Mouse (Mus musculus) retina, postnatal 1 day (tissue): Measurements from ENCODE around the gene Gm49388.
"Not testable (repeated sequence)": the region's sequence is repeated elsewhere in the genome, so short reads cannot be mapped to it uniquely, and the experiment has no call there.

Experiments used
- DNase-seq: peaks from one replicate; pipeline ENCODE4 v3.0.0-alpha.2; 2012

The Gm49388 gene

DNA sequence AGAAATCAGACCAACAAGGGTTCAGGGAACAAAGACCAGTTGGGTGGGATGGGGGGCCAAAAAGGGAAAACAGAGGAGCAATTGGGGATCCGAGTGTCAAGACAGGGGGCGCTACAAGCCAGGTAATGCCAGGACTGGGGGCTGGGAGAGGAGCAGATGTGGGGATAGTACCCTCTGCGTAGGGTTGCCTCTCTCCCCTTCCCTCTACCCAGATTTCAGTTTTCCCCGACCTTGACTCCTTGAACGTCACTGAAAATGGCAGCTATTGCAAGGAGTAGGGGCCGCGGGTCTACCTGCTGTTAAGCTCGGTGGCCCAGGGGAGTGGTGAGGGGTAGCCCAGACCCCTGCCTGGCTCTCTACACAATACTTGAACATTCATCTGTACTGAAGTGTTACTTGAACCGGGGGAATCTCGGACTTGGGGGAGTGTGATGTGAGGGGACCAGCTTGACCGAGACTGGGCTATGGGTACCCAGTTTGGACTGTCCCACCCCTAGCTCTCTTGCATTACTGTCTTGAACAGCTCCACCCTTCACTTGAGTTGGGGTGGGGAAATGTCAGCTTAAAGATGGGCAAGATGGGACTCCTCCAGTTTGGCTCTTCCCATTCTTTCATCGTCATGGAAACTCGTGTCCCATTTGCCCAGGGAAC, 16.9 kb upstream of the Gm49388 start:
- peak; percentile 24 for DNase-seq

DNA sequence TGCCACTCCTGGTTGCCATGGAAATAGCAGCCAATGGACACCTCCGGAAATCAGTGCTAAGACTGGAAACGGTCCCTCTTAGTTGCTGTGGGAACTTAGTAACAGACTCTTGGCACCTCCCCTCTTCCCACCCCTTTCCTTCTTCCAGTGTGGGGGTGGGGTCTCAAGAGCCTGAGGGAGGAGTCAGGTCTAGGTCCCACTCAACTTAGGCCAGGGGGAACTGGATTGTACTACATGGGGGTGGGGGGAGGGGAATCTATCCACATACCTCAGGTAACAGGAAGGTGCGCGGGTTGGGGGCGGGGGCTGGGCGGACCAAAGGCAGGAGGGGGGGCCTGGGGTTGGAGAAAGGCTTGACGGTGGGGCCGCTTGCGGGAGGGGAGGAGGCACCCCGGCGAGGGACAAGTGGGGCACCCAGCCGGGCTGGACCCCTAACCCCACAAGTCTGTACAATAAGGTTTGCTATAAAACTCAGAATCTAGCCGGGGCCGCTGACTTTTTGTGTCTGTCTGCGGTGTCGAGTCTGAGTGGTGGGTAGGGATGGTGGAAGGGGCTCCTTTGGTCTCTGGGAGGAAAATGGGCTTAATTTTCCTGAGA, 16.3 kb upstream of the Gm49388 start:
- peak; percentile 98 for DNase-seq

DNA sequence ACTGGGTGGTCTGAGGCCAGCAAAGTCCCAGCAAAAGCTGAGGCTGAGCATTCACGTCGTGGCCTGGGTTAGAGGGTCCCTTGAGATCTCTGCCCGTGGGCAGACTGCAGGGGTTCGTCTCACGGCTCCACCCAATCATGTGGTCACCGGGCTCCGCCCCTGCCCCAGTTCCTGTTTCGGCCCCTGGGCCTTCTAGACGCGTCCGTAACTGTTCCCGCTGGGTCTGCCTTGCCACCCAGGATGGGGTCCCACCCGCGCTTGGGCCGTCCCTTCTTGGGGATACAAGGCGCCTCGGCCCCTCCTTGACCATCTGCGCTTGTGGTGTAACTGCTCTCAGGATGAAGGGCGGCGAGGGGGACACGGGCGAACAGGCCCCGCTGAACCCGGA, 15.8 kb upstream of the Gm49388 start, which contains the start of gene Orai3:
Gene Orai3 (plus strand): TSS at position 165 of the 388 bp plus-strand sequence.
- DNase-seq: peak; percentile 87

DNA sequence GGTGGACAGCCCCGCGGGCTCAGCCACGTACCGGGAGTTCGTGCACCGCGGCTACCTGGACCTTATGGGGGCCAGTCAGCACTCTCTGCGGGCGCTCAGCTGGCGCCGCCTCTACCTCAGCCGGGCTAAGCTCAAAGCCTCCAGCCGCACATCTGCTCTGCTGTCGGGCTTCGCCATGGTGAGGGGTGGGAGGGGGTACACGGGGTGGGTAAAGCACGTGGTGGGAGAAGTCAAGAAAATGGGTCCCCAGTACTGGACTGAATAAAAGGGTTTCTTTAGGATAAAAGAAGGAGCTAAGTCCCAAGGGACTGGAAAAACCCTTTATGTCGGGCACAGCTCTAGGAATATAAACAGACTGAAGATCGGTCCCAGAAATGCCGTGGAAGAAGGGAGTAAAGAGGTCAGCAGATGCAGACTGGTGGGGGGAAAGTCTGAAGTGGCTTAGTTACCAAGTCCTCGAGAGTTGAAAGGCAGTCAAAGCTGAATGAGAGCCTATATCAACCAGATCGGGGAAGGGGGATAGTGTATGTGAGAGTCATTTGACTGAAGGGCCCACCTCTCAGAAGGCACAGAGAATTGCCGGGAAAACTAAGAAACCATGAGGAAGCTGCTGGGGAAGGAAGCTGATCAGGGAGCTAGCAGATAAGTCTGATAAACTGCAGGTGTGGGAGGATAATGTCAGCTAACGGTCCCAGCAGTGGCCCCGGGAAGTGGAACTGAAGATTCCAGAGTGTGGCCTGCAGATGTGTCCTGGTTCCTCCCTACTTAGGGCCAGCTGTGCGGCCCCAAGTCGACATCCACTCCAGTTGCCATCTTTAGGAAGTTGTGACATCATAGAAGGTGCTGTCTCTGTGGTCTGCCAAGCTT, 15.1 kb upstream of the Gm49388 start:
- DNase-seq: no peak

DNA sequence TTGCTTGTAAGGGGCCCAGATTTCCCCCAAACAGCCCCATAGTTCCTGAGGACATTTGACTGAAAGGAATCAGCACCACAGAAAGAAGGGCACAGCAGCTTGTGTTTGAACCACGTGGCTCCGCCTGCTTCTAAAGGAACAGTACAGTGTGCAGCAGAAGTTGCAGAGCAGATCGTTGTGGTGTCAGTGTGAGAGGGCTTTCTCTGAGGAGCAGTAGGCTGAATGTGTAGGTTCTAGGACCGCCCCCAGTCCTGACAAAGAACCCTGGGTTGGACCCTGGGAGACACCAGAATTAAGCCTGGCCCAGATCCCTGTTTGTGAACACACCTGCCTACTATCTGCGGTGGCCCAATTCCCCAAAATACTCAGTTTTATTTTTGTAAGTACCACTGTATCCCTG, 14.1 kb upstream of the Gm49388 start:
- DNase-seq: no peak

DNA sequence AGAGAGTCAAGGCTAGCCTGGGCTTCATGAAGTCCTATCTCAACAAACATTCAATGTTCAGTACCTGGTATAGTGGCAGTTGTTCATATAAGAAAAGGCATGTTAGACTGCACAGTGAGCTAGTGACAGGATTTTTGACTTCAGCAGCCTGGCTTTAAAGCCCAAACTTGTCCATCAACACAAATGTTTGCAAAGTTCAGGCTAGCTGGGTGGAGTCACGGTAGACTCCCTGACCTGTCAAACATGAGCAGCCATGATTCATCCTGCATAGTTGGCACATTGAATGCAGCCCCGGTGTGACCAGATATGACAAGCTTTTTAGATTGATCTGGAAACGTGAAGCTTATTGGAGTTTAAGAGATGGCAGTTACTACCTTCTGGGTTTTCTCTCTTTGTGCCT, 13.3 kb upstream of the Gm49388 start:
- no peak for DNase-seq

DNA sequence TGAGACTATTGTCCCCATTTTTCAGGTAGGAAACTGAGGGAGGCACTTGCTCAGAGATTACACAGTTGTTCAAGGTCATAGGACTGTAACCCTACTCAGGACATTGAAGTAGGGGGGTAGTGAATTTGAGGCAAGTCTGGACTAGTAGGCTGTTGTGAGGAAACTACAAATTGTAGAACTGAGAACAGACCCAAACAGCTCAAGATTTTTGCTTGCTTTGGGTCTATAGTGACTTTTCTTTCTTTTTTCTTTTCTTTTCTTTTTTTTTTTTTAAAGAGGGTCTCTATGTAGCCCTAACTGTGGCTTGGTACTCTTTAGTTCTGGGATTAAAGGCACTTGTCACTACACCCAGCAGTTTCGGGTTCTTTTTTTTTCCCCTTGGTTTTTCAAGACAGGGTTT, 12.9 kb upstream of the Gm49388 start:
- no peak for DNase-seq

DNA sequence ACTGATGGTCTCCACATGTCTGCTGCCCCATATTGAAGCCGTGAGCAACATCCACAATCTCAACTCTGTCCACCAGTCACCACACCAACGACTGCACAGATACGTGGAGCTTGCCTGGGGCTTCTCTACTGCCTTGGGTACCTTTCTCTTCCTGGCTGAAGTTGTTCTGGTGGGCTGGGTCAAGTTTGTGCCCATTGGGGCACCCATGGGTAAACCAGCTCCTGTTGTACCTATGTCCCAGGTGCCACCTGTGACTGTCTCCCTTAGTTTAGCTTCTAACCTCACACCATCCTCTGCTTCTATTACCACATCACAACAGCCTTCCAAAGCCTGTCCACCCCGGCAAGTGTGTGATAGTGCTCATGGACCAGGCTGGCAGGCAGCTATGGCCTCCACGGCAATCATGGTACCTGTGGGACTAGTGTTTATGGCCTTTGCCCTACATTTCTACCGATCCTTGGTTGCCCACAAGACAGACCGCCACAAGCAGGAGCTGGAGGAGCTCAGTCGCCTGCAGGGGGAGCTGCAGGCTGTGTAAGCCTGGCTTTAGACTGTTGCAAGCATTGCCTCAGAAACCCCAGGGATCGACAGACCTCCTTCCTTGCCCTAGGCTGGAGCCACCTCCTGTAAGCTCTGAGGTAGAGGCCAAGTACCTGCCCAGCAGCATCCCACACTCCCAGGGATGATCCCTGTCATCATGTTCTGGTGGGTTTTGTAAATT, 11.6 kb upstream of the Gm49388 start:
- DNase-seq: peak; percentile 80

DNA sequence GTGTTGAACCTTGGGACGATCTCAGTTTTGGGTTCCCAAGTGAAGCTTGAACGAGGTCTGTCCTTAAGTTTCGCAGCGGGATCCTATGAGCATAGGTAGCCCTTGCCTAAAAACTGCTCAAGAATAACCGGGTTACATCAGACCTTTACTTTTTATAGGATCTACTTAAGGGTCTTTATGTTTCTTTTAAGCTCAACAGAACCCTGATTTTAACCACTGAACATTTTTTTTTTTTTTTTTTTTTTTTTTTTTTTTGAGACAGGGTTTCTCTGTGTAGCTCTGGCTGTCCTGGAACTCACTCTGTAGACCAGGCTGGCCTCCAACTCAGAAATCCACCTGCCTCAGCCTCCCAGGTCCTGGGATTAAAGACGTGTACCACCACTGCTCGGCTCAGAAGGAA, 9.6 kb upstream of the Gm49388 start:
- DNase-seq: not testable (repeated sequence)

DNA sequence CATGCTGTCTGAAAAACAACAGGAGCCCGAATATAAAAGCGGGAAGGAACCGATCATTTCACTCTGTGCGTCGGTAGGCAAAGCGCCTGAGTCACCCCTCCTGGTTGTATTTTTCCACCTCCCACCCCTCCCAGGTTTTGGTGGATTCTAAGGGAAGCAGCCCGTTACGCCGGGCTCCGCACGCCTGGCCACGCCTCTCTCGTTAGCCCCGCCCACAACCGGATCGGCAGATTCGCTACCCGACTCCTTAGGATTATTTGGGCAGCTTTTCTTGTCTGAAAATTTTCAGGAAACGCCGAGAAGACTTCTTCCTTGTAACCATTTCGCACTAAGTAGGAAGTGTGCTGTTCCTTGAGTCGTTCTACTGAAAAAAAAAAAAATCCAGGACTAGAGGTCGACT, 9.0 kb upstream of the Gm49388 start, which contains the start of gene Setd1a:
Gene Setd1a (plus strand): TSS at position 245 of the 400 bp plus-strand sequence.
- DNase-seq: peak; percentile 91

DNA sequence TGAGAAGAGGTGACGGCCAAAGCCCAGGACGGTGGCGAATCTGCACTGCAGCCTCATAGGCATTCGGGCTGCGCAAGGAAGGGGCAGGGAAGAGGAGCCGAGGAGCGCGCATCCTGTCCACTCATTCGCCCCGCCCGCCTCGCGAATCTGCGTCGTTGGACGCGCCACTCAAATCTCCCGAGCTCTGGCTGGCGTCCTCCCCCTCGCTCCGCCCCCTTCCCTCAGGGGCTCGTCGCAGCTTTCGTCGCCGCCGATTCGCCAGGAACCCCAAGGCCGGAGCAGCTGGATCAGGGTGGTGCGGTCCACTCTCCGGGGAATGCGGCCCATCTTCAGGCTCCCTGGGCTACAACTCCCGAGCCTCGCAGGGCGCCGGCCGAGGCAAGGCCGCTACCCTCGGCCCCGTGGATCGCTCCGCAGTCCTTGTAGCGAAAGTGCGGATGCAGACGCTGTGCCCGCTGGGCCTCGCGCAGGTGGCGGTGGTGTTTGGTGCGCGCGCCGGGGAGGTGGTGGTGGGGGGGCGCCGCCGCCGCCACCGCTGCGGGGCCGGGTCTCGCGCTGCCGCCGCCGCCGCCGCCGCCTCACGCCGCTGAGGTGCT, 8.4 kb upstream of the Gm49388 start:
- DNase-seq: peak; percentile 99

DNA sequence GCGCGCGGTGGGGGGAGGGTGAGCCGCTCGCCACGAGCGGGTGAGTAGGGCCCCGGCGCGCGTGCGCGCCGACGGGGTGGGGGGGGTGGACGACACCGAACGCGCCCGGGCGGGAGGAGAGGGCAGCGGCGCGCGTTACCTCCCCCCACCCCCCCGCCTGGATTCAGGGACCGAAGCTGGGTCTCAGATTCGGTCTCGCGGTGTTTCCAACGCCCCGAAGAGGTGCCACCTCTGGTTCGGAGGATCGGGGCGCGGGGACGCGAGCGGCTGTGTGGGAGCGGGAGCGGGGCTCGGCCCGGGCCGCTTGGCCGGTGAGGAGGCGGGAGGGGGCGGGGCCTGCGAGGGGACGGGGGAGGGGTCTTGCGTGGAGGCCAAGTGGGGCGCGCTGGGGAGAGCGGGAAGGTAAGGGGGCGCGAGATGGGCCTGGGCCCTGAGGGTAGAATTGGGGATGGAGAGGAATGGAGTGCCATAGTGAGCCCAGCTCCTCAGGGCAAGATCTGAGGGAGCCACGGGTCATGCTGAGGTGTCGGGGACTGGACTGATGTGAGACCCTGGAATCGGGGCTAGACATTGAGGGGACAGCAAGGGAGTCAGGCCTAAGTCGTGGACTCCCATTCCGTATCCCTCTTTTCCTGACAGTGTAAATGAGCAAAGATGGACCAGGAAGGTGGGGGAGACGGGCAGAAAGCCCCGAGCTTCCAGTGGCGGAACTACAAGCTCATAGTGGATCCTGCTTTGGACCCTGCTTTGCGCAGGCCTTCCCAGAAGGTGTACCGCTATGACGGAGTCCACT, 7.7 kb upstream of the Gm49388 start:
- peak; percentile 79 for DNase-seq

DNA sequence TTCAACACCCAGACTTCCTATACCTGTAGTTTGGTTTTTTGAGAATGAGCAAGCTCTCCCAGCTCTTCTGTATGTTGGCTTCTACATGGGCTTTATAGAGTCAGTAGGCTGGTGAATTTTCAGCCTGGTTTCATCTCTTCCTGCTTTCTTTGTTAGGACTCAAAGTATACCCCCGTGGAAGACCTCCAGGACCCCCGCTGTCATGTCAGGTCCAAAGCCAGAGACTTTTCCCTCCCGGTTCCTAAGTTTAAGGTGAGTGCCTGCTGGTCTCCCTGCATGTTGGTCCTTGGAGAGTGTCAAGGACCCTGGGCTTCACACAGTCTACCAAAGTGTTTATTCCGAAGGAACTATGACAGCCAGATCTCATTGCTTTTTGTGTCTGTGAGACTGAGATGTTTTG, 7.1 kb upstream of the Gm49388 start:
- DNase-seq: no peak

DNA sequence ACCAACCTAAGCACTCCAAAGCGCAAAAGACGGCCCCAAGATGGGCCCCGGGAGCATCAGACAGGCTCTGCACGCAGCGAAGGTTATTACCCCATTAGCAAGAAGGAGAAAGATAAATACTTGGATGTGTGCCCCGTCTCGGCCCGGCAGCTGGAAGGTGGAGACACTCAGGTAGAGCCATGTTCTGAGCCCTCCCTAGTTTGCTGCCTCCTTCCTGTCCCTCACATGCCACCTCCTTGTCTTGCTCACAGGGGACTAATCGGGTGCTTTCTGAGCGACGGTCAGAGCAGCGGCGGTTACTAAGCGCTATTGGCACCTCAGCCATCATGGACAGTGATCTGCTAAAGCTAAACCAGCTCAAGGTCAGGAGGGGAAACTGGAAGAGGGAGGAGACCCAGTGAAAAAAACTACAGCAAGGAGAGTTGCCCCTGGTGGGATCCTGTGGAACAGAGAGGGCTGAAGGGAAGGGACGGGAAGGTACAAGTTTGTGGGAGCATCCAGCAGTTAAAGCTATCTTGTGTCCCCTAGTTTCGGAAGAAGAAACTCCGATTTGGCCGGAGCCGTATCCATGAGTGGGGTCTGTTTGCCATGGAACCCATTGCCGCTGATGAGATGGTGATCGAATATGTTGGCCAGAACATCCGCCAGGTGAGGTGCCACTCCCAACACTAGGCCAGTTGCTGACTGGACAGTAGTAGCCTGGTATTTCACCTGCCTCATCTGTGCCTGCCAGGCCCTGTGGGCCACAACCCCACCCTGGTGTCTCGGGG, 11.9 kb downstream of the Gm49388 start:
- no peak for DNase-seq

DNA sequence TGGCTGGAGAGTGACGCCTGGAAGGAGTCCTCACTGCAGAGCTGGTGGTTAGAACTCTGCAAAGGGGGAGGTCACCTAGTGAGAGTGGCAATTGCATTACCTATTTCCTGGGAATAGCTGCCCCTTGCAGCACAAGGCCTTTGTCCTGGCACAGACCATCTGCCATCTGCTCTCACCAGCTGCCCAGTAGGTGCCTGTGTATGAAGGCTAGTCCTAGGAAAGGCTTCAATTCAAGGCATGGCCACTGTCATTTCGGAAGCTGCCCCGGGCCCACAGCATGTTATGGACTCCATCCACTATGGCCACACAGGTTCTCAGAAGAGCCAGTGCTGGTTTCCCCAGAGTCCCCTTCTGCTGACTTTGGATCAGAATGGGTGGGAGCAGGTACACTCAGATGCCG, 13.2 kb downstream of the Gm49388 start:
- DNase-seq: no peak

DNA sequence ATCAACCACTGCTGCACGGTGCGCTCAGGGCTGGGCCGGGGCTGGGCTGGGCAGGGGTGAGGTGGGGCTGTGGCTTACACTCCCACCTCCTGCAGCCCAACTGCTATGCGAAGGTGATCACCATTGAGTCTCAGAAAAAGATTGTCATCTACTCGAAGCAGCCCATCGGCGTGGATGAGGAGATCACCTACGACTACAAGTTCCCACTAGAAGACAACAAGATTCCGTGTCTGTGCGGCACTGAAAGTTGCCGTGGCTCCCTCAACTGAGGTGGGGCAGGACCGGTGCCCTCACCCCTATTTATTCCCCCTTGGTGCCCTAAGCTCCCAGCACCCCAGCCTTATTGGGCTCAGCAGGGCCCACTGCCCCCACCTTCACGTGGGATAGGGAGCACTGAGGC, 13.8 kb downstream of the Gm49388 start:
- DNase-seq: no peak

DNA sequence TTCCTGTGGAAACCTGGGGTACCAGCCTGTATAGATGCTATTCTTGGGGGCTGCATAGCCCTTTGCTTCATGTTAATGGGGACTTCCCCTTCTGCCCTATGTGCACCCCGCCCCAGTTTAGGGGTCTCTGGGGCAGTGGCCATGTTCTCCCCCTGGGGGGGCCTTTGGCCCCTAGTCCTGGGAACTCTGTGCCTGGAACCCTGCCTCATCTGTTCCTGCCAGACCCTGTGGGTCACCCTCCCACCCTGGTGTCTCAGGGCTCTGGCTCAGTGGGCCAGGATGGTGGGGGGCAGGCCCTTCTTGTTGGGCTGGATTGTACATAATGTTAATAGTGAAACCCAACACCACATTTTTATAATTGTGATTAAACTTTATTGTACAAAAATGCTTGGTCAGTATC, 14.3 kb downstream of the Gm49388 start:
- DNase-seq: no peak

DNA sequence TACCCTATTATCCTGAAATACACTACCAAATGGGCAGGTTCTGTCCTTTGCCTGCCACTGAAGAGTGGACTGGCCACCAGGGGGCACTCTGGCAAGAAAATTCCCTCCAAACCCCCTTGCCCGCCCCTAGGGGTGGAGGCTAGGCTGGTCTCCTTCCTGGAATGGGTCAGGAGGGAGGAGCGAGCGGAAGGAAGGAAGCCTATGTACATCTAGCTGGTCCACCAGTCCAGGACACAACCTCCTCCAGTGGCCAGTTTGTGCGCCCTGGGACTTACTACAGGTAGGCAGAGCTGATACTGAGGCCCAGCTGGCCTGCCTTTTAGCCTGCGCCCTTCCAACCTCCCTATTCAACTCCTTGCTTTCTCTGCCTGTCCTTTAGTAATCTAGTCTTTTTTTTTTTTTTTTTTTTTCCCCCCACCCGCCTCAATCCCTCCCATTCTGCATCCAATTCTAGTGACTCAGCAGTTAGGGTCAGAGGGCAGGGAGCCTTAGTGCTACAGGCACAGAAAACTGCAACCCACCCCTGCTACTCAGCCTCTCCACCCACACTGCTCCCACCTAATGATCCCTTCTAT, 15.1 kb downstream of the Gm49388 start, which contains the start of gene Hsd3b7:
Gene Hsd3b7 (plus strand): TSS at position 170 of the 575 bp plus-strand sequence.
- peak; percentile 94 for DNase-seq

DNA sequence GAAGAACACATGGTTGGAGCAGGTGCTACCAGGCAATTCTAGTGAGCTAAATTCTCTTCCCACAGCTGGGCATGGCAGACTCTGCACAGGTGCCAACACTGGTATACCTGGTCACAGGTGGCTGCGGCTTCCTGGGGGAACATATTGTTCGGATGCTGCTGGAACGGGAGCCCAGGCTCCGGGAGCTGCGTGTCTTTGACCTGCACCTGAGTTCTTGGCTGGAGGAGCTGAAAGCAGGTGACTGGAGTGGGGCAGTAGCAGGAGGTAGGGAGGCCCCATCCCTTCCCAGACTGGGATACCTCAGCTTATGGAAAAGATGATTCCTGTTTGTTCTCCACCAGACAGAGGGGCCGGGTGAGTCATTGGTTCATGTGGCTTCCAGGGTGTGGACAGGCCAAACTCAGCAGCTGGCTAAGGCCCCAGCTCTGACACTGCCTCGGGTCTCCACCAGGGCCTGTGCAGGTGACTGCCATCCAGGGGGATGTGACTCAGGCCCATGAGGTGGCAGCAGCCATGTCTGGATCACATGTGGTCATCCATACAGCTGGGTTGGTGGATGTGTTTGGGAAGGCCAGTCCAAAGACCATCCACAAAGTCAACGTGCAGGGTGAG, 15.7 kb downstream of the Gm49388 start:
- DNase-seq: no peak

DNA sequence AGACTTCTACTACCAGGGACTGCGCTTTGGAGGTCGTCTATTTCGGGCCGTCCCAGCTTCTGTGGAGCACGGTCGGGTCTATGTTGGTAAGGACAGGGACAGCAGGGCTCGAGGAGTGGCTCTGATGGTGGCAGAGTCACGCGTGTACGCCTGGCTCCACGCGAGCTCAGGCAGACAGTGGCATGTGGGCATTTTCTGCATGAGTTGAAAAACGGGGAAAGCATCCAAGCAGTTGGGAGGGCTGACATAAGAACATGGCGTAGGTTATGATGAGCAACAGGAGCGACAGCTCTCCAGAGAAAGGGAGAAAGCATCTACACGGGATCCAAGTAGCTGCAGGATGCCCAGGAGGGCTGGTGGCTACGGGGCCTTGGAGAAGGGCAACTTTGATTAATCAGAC, 16.9 kb downstream of the Gm49388 start:
- DNase-seq: no peak
